Mouse (Mus musculus) heart, adult 2 months (tissue): ENCODE data around the gene Apol7c.

Experiments
- CTCF ChIP-seq: fragments of 200-600 bp; IDR thresholded peaks from 2 replicates; pipeline ENCODE4 v1.8.1; 2022; ENCODE audit warnings: antibody characterized with exemption, mild to moderate bottlenecking, moderate library complexity
- EP300 ChIP-seq: fragments of 200-500 bp; IDR thresholded peaks from 2 replicates; pipeline ENCODE4 v1.6.1; 2011; ENCODE audit warnings: low read depth, low read length, control low read depth; ENCODE audit not compliant: insufficient read depth
- POLR2A ChIP-seq: fragments of 200-500 bp; IDR thresholded peaks from 2 replicates; pipeline ENCODE4 v1.6.1; 2011; ENCODE audit warnings: mild to moderate bottlenecking, low read depth, low read length, control low read depth; ENCODE audit not compliant: insufficient read depth

- TF ChIP-seq CTCF (no peak), POLR2A (no peak), EP300 (no peak)
Observed at GRCm38 (mm10) chr15:77533216-77533615, at the start of gene Apol7c.
